Mouse (Mus musculus): ENCODE results near the gene Teddm1b.
"Not testable (repeated sequence)": the region's sequence is repeated elsewhere in the genome, so short reads cannot be mapped to it uniquely, and the experiment has no call there.

The Teddm1b gene

DNA sequence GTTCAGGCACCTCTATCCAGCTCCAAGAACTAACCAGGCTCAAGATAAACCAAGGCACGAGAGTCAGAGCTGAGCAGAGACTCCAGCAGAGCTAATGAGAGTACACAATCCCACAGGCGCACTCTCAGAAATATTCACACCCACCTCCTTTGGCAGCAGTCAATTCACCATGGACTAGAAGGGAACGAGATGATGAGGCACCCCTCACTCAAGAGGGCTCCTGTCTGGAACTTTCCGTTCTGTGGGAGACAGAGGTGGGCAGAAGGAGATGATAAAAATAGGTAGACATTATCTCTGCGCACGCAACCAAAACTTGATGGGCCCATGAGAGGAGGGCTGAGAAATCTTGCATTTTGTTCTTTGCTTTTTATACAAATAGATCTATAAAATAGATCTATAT is at the start of gene Teddm1b:
Gene Teddm1b (plus strand): TSS at position 301 of the 400 bp plus-strand sequence.
- DNase-seq (ENCODE audit: extremely low spot score), result no peak

DNA sequence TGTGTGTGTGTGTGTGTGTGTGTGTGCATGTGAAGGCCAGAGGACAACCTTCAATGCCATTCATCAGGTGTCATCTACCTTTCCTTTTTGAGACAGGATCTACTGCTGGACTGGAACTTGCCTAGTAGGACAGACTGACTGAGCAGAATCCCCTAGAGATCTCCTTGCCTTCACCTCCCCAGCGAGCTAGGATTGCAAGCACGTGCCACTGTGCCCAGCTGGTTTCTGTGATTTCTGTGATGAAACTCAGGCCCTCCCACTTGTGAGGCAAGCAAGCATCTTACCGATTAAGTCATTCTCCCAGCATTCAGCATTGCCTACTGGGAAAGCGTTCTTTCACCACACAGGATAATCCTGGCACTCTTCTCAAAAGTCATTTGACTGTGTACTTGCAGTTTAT is 43.4 kb upstream of the Teddm1b start:
- DNase-seq (ENCODE audit: extremely low spot score), result no peak

DNA sequence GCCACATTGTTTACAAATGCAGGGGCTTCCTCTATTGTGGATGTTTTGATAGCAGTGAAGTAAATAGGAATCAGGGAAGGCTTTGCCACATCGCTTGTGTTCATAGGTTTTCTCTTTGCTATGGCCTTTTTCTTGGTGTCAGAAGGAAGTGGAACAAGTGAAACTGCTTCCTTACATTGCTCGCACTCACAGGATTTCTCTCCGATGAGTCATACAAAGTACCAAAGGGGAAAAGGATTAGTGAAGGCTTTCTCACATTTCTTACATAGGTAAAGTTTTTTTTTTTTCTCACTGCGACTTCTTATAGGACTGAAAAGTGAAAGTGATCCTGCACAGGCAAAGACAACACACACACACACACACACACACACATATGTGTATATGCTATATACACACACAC is 38.1 kb upstream of the Teddm1b start:
- no peak for DNase-seq (ENCODE audit: extremely low spot score)

DNA sequence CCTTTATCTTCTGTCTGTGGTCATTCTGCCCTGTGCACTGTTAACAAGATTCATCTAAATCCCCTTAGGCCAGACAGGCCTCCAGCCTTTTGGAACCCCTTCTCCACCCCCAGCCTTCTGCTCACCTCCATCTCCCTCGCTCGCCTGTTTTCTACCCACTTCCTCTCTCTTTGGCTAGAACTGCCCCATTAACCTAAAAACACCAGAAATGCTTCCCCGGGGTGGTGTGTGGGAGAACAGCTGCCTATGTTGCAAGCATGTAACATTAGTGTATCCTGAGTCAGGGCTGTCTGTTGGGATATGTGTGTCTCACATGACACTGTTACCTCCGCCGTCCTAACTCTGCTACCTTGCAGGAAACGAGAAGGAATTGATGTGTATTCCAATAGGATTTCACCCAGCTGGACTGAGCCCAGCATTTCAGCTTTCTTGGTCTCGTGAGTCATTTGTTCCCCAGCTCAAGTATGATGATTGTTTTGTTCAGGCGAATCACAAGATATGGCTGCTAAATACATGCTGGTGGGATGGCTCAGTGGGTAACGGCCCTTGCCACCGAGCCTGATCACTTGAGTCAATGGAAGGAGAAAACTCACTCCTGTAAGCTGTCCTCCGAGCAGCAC is 31.9 kb upstream of the Teddm1b start:
- no peak for DNase-seq (ENCODE audit: extremely low spot score)

DNA sequence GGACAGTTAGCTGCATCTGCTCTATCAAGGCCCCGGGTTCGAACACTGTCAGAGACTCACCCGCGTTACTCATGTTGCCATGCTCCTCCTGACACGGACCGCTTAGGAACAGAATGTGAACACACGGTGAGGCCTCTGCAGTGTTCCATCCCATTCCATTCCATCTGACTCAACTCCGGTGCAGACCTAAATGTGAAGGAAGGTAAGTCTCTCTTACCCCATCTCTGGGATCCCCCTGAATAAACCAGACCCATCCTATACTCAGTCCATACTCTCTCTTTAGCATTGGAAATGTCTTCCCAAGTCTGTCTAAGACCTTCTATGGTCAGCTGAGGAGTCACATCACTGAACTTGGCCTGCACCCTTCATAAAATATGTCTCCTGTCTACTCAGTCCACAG is 30.1 kb upstream of the Teddm1b start, which contains the start of gene Rgsl1:
Gene Rgsl1 (minus strand): TSS at position 101 of the 400 bp plus-strand sequence.
- DNase-seq (ENCODE audit: extremely low spot score), result no peak

DNA sequence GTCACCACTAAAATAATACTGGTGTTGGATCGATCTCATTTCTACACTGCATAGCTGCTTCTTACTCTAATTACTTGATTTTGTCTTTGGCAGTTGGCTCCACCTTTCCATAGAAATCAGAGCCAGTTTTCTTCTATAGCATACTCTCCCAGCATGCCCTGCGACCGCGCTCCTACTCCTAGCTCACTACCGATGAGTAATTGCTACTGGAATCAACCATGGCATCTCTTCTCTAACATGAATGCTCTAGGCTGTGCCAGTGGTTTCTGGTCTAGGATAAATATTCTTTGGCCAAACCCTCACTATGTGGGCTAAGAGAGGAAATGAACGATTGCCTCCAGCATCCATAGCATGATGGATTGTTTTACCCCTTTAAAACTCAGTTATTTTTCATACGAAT is 27.7 kb upstream of the Teddm1b start:
- DNase-seq (ENCODE audit: extremely low spot score), result no peak

DNA sequence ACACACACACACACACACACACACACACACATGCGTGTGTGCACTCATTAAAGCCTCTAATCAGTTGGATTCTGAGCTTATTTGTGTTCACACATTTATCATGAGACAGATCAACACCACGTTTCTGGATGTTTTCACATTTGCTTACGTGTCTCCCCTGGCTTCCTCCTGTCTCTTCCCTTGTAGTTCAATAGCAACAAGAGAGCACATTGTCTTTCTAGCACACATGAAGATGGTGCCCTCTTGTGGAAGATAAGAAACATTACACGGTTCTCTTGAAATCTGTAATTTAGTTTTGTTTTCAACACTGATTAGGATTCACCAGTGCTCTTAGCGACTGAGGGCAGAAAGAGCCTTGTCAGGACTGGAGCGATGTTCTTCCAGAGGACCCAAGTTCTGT is 27.3 kb upstream of the Teddm1b start:
- peak; percentile 23 for DNase-seq (ENCODE audit: extremely low spot score)

DNA sequence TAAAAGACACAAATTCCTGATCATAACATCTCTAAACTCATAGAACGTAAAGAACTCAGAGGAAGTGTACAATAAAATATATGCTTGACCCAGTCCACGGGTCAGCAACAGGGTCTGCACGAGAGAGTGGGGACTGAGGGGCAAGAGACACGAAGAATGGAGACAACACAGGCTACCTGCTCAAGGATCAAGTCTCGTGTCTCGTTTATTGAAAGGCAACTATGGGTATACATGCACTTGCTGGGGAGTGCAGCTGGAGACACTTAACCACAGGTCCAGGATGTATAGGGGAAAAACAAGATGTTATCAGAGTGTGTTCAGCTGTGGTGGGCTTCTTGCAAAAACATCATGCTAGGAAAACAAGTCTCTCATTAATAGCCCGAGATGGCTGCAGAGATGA is 21.4 kb upstream of the Teddm1b start:
- not testable (repeated sequence) for DNase-seq (ENCODE audit: extremely low spot score)

DNA sequence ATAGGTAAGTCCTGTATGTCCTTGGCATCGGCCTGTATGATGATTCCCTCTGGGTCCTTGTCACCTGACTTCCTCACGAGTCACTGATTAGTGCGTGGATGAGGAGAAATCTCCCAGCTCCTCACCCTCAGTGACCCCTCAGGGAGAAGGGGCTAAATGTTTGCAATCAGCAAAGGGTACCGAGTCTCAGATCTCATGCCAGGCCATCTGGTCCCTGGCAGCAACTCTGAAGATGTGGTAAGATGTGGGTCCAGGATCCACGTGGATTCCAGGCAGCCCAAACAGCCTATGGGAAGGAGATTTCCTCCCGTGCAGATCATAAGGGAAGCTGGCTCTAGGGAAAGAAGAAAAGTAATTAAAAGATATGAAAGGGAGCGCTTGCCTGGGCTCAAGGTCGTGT is 18.2 kb upstream of the Teddm1b start:
- no peak for DNase-seq (ENCODE audit: extremely low spot score)

DNA sequence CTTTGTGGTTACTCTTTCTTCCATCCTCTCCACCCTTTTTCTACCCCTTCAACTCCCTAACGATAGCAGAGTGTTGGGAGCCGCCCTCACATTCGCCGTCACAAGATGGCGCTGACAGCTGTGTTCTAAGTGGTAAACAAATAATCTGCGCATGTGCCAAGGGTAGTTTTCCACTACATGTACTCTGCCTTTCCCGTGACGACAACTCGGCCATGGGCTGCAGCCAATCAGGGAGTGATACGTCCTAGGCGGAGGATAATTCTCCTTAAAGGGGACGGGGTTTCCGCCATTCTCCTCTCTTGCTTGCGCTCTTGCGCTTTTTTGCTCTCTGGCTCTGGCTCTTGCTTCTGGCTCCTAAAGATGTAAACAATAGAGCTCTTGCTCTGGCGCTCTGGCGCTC is 6.2 kb downstream of the Teddm1b start:
- DNase-seq (ENCODE audit: extremely low spot score), result not testable (repeated sequence)

DNA sequence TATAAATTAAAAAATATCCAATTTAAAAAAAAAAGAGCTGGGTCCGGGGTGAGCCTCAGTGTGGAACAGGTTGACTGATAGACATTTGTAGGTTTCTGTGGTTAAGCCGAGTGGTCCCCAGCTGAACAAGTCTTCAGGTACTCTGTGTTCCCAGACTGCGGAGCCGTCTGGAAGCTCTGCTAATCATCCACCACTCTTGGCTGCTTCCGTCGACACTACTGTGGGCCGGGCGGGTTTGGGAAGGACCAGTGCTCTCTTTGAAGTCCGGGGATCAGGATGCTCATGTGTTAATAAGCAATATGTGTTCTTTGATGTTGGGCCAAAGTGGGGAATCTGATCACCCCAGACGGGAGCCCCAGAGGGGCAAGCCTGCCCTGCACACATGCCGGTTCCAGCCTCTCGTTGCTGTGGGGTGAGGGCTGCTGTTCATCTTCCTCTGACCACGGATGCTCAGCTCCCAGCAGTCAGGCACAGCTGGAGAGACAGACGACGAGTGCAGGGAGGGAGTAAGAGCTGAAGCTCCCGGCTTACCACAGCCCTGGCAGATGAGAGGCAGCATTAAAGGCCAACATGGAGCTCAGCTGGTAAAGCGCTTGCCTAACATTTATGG is 12.0 kb downstream of the Teddm1b start:
- DNase-seq (ENCODE audit: extremely low spot score), result no peak

DNA sequence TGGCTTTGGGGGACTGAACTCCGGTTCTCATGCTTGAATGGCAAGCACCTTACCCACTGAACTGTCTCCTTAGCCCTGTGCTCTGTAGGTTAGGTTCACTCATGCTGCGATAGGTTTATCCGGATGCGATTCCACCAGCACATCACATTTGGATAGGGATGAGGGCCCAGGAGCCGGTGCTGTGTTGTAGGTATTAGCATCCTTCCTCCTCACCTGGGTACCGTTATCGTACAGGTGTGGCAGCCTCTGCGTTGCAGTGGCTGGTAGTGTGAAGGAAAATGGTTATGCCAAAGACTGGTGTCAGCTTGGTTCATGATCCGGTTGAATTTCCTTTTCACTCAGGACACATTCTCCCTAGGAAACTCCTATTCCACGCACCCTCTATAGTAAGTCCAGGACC is 16.0 kb downstream of the Teddm1b start:
- no peak for DNase-seq (ENCODE audit: extremely low spot score)

DNA sequence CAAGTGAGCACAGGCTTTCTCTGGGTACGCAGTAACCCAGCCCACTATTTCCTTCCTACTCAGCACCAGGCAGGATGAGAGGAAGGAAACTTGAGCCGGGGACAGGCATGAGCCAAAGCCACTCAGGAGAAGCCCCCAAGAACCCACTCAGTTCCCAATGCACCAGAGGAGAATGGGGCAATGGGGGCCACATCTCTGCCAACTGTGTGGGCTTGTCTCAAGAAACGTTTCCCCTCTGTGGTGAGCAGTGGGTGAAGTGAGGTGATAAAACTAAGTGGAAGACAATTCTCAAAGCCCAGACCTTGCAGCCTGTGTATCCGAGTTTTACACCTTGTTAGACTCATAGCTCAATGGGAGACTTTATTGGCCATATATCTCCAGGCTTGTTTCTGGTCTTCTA is 17.3 kb downstream of the Teddm1b start, which contains the start of gene Teddm1a:
Gene Teddm1a (plus strand): TSS at position 301 of the 400 bp plus-strand sequence.
- no peak for DNase-seq (ENCODE audit: extremely low spot score)

DNA sequence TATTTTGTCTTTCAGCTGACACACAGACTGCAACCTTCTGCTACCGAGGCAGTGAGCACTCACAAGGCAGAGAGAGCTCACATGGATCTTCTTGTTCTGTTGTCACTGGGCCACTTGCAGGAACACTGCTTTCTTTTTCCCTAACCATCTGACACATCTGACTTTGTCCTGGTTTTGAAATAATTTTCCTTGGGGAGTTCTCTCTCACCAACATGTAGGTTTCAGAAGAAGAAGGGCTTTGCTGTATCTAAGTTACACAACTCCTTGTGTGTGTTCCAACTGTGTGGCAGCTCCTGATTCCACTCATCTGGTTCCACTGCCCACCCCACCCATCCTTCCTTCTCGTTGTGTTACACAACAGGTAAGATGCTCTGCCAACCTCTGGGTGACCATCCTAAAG is 19.6 kb downstream of the Teddm1b start:
- no peak for DNase-seq (ENCODE audit: extremely low spot score)

DNA sequence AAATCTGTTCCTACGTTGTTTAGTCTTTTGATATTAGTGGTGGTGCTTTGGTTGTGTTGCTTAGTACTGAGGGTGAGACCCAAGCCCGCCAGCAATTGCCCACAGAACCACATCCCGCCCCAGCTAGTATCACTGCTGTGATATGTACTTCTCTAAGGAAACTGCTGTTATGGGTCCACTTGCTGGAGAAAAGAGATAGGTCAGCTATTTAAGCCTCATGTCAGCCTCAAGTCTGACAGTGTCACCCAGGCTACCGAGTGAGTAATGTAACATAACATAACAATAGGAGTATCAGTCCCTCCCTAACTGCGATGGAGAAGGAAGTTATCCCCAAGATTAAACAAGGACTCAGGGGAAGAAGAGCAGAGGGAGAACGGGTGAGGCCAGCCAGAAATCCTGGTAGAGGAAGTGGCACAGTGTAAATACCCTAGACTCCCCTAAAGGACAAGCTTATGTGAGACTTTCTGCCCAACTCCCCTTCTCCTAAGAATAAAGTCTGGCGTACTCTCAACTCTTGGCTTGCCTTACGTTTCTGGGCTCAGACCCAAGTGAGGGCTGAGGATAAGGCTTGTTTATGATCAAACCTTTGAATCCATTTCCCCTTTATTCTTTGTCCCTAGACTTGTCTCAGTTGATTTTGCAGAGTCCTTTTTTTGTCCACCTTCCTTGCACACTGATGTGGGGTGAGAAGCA is 20.2 kb downstream of the Teddm1b start:
- DNase-seq (ENCODE audit: extremely low spot score), result no peak

DNA sequence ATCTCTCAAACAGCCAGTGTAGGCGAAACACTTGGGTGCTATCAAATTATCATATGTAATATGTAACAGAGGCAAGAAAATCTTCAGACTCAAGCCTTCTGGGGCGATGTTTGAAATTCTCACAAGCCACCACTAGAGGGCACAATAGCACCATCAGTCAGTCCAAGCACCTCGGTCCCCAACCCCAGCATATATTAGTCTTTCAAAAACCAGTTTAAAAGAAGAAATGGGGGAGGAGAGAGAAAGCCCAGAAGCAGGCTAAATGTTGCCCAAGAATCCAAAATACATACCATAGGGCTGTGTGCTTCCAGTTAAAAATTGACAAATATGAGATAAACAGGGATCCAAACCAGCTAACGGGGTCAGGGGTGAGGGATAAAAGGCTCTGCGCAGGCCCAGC is 20.8 kb downstream of the Teddm1b start:
- peak; percentile 66 for DNase-seq (ENCODE audit: extremely low spot score)

DNA sequence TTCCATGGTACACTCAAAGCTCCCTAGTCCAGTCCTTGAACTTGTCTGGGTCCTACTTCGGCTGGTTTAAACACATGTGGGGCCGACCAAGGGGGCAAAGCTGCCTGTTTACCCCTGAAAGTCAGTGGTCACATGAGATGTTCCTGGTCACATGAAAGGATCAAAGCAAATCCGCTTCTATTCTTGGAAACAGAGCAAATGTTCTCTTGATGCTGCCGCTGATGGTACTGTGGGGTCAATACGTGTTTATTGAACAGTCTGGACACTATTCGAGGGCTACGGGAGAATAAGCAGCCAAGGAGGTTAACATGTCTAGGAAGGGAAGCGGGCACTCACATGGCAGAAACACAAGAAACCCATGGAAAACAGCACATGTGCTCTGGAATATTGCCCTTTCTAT is 23.1 kb downstream of the Teddm1b start:
- no peak for DNase-seq (ENCODE audit: extremely low spot score)

DNA sequence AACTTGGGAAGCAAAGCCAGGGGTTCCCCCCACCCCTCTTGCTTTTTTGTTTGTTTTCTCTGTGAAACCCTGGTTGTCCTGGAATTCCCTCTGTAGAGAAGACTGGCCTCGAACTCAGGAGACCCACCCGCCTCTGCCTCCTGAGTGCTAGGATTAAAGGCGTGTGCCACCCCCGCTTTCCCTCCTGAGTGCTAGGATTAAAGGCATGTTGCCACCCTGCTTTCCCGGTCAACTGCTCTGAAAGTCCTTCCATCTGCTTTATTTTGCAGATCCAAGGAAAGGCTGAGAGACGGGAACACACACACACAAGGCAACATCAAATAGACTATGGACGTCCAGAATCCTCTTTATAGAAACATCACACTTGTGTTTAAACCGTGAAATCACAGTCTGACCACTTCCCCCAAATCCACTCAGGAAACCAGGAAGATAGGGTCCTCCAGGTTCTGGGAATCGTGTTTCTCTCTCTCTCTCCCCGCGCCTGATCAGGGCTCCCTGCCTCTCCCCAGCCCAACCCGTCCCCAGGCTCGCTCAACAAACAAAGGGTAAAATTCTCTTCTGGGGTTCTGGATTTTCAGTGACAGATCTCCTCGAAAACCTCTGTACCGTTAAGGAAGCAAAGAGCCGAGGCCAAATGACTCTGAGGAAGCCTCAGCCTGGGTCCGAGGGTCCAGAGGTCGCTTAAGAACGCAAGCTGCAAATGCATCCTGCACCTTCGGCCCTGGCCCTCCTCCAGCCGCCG is 25.0 kb downstream of the Teddm1b start:
- no peak for DNase-seq (ENCODE audit: extremely low spot score)

DNA sequence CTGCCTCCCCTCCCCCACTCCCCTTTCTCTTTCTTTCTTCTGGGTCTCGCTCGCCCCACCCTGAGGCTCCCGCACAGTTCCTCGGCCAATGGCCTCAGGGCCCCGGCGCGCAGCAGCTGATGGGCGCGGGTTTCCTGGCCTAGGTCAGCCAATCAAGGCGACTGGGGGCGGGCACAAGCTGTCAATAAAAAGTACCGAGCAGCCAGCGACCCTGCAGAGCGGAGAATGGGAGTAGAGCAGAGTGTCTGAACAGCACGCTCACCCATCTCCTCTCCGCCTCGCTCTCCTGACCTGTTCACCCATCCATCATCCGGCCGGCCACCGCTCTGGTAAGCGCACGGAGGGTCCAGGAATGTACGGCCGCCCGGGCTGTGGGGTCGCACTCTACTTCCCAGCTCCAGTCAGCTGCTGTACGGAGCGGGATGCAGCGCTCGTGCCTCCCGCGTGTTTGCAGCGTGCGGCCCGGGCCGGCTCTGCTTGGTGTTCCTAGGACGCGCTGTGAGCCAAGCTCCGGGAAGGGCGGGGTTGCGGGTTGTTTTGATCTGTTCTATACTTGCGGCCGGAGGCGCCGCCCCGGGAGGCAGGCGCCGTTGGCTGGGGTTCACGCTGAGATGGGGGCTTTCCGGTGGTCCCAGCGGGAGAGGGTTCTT is 25.7 kb downstream of the Teddm1b start, which contains the start of the genes Glul and Teddm2:
Gene Glul (plus strand): TSS at position 214 of the 650 bp plus-strand sequence.
Gene Teddm2 (minus strand): TSS at position 498 of the 650 bp plus-strand sequence.
- peak; percentile 98 for DNase-seq (ENCODE audit: extremely low spot score)

DNA sequence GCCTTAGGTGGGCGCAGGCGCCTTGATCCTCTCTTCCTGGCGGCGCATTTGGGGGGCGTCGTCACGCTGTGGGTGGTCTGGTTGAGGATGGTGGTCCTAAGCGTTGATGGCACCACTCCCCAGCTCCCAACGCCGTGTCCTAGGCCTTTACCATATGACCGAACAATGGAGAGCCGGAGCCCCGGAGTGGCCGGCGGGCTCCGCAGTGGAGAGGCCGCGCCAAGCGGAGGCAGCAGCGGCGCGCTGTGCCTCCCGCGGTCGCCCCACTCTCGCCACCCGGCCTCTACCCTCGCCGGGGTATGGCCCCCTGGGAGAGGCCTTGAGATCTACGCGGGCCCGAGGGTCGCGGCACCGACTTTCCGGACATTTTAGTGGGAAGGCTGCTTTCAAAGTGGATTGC is 26.2 kb downstream of the Teddm1b start:
- DNase-seq (ENCODE audit: extremely low spot score), result no peak

DNA sequence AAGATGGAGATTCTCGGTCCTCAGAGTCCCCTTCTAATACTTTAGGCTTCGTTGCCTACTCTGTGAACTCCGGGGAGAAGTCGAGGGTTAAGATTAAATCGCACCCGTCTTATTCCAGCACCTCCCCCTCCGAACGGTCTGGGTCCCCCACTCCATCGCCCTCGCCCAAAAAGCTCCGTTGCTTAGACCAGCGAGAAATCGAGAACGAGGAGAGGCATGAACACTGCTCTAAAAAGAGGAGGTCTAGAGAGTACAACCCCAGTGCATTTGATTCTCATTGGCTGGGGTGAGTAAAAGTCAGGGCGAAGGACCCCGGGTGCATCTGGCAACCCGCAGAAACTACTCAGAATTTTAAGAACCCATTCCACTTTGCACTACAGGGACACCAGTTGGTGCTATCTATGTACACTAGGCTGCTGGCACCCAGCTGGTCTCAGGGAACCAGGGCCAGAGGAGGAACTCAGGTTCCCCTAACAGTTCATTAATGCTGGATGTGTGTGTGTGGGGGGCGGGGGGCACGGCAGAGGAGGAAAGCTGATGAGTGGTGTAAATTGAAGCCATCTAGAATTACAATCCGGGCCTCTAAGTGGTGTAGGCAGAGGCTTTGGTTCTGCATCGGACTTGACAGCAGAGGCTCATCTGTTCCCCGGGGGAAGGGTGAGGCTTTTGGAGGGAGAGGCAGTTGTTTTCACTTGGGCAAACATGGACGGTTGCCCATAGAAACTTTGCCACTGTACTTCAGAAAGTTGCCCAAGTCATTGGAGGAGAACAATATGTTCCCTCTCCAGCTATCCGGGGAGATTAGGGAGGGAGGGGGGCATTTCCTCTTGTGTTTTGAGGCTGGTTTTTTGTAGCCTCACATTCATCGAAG is 26.9 kb downstream of the Teddm1b start:
- peak; percentile 57 for DNase-seq (ENCODE audit: extremely low spot score)
